Comparison of ENCODE assay signal across 17 mouse cellular contexts in the genomic region with DNA sequence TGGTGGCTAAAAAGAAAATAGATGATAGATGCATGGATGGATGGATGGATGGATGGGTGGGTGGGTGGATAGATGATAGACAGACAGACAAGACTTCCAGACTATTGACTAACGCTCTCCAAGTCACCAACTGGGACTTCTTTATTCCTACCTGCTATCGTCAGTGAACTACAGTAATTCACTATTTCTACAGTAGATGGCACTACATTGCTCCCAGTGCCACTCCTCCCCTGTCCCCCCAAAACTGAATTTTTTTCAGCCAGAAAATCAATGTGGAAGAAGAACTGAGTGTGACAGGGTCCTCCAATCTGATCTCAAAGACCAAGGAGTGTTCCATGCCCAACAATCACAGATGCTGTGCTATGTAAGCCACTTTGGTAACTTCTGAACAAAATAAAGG. TPM values are rescaled to one million over a fixed set of nuclear protein-coding genes. Genes with fewer than 3 reads are reported as not detected.
DNase-seq lines count a peak whose midpoint lies in the region; ATAC-seq and TF ChIP-seq lines count a peak whose summit lies in the region.
"Had no signal": no experiment of that assay in that cellular context is flagged by ENCODE, and none has a peak within 500 bp of the region (broad histone marks: within the 10 kb centered on the region; RNA-seq: fewer than 3 reads in every experiment).

No protein-coding gene starts in this region.

- H3K9me3 ChIP-seq in kidney, postnatal 0 days (replicated peaks; ENCODE audit: low read length) = no peaks in the 10 kb centered on the region
- no peaks in the 10 kb centered on the region for H3K9me3 ChIP-seq in kidney, embryonic 14.5 days (ENCODE audit: control insufficient read depth, low read length)
- no peaks in the 10 kb centered on the region for H3K9me3 ChIP-seq in stomach, postnatal 0 days (ENCODE audit: control insufficient read depth, low read length)
- H3K9me3 ChIP-seq: liver, embryonic 13.5 days; midbrain, embryonic 15.5 days had no signal

- no peak overlapping the region for H3K4me3 ChIP-seq in kidney, postnatal 0 days (replicated peaks; ENCODE audit: low read depth, low read length)
- no peak overlapping the region for H3K4me3 ChIP-seq in kidney, embryonic 14.5 days (ENCODE audit: low read length)
- H3K4me3 ChIP-seq in stomach, postnatal 0 days (ENCODE audit: low read depth, low read length) = no peak overlapping the region
- H3K4me3 ChIP-seq: erythroblast, embryonic 14.5 days; liver, embryonic 13.5 days; midbrain, embryonic 15.5 days had no signal

- H3K4me2 ChIP-seq in kidney, postnatal 0 days (ENCODE audit: low read length) = no peak overlapping the region
- no peak overlapping the region for H3K4me2 ChIP-seq in kidney, embryonic 14.5 days (replicated peaks; ENCODE audit: low read depth, low read length)
- no peak overlapping the region for H3K4me2 ChIP-seq in stomach, postnatal 0 days (replicated peaks; ENCODE audit: low read depth)
- H3K4me2 ChIP-seq: liver, embryonic 13.5 days; midbrain, embryonic 15.5 days had no signal

- H3K27me3 ChIP-seq in kidney, postnatal 0 days (ENCODE audit: insufficient read depth, low read length) = no peaks in the 10 kb centered on the region
- H3K27me3 ChIP-seq in kidney, embryonic 14.5 days (ENCODE audit: control insufficient read depth, insufficient read depth, low read length) = no peaks in the 10 kb centered on the region
- no peaks in the 10 kb centered on the region for H3K27me3 ChIP-seq in stomach, postnatal 0 days (ENCODE audit: control insufficient read depth, insufficient read depth, low read length)
- H3K27me3 ChIP-seq: liver, embryonic 13.5 days; midbrain, embryonic 15.5 days had no signal

- no peak overlapping the region for H3K9ac ChIP-seq in kidney, postnatal 0 days (ENCODE audit: low read depth, low read length)
- H3K9ac ChIP-seq in kidney, embryonic 14.5 days (ENCODE audit: low read depth, low read length) = no peak overlapping the region
- H3K9ac ChIP-seq in stomach, postnatal 0 days (ENCODE audit: low read length) = no peak overlapping the region
- H3K9ac ChIP-seq: liver, embryonic 13.5 days; midbrain, embryonic 15.5 days had no signal

- TF ChIP-seq EP300 in stomach, postnatal 0 days (optimal IDR thresholded peaks at IDR 0.05) = no peak

- ATAC-seq in kidney, postnatal 0 days (replicated peaks; ENCODE audit: low FRiP score, low read depth) = no peak
- no peak for ATAC-seq in kidney, embryonic 14.5 days (ENCODE audit: low FRiP score, low TSS enrichment)
- no peak for ATAC-seq in stomach, postnatal 0 days (ENCODE audit: low FRiP score, low TSS enrichment)
- ATAC-seq: midbrain, embryonic 15.5 days had no signal

- H3K27ac ChIP-seq in kidney, postnatal 0 days = no peak overlapping the region
- H3K27ac ChIP-seq in kidney, embryonic 14.5 days (ENCODE audit: low read depth, low read length) = no peak overlapping the region
- no peak overlapping the region for H3K27ac ChIP-seq in stomach, postnatal 0 days (replicated peaks)
- H3K27ac ChIP-seq: liver, embryonic 13.5 days; midbrain, embryonic 15.5 days had no signal

- no peaks in the 10 kb centered on the region for H3K36me3 ChIP-seq in kidney, postnatal 0 days (ENCODE audit: insufficient read depth, low read length)
- H3K36me3 ChIP-seq in kidney, embryonic 14.5 days (ENCODE audit: control insufficient read depth, insufficient read depth, low read length) = no peaks in the 10 kb centered on the region
- no peaks in the 10 kb centered on the region for H3K36me3 ChIP-seq in stomach, postnatal 0 days (ENCODE audit: control insufficient read depth, insufficient read depth, low read length)
- H3K36me3 ChIP-seq: liver, embryonic 13.5 days; midbrain, embryonic 15.5 days had no signal

- H3K4me1 ChIP-seq in kidney, postnatal 0 days (replicated peaks; ENCODE audit: insufficient read depth, low read length) = no peaks in the 10 kb centered on the region
- H3K4me1 ChIP-seq in kidney, embryonic 14.5 days (ENCODE audit: control insufficient read depth, insufficient read depth, low read length) = no peaks in the 10 kb centered on the region
- H3K4me1 ChIP-seq in stomach, postnatal 0 days (replicated peaks; ENCODE audit: control insufficient read depth, insufficient read depth) = no peaks in the 10 kb centered on the region
- H3K4me1 ChIP-seq: midbrain, embryonic 15.5 days had no signal

- peak; percentile 50 for TF ChIP-seq CTCF in kidney, postnatal 0 days (IDR thresholded peaks at IDR 0.05; ENCODE audit: low read depth)
- TF ChIP-seq CTCF in stomach, postnatal 0 days (IDR thresholded peaks at IDR 0.05; ENCODE audit: low read depth) = peak; percentile 57

- WGBS in kidney, postnatal 0 days = 73% methylated on average over 2 of the region's 2 CpGs
- WGBS in kidney, embryonic 14.5 days = 63% methylated on average over 2 of the region's 2 CpGs
- WGBS in stomach, postnatal 0 days = 49% methylated on average over 2 of the region's 2 CpGs

- DNase-seq in kidney, postnatal 0 days (ENCODE audit: low spot score) = peak; percentile 29
- peak; percentile 47 for DNase-seq in thymus, postnatal 0 days (ENCODE audit: low spot score)
- DNase-seq in thymus, postnatal 36 days = no peak
- DNase-seq in ZHBTc4 (ENCODE audit: low read depth, low spot score) = peak; percentile 28
- DNase-seq in stomach, postnatal 0 days (ENCODE audit: low spot score) = no peak
- no peak for DNase-seq in natural killer cell, adult 2 months (ENCODE audit: low spot score in 2 of 2)
- DNase-seq in layer of hippocampus, postnatal 10 days (ENCODE audit: low spot score in 2 of 2) = no peak
- DNase-seq: cerebellum, postnatal 10 days; heart, postnatal 10 days; kidney, adult 18-20 months; liver, embryonic 13.5 days; right cerebral cortex, postnatal 4 days had no signal

RNA-seq across cellular contexts. Expression of gene Impdh1, which starts 25.5 kb away (rescaled TPM):
- polyA plus RNA-seq in kidney, postnatal 0 days (2015; fragmentation: Nextera tagmentation; extraction: Ambion mirVana) = 26.3 and 28.0 TPM in 2 replicates
- 26.3 and 41.7 TPM in 2 replicates for polyA plus RNA-seq in kidney, embryonic 14.5 days (2014; fragmentation: Nextera tagmentation; extraction: Ambion mirVana)
- 138 and 141 TPM in 2 replicates for polyA plus RNA-seq in thymus, postnatal 0 days (2015; fragmentation: Nextera tagmentation; extraction: Ambion mirVana)
- 26.9 and 28.0 TPM in 2 replicates for polyA plus RNA-seq in stomach, postnatal 0 days (2015; fragmentation: Nextera tagmentation; extraction: Ambion mirVana)
- total RNA-seq in layer of hippocampus, postnatal 10 days (2021) = 10 to 100 TPM; 84.5 to 87.2 TPM

RNA-seq across cellular contexts. Expression of gene Hilpda, which starts 30.6 kb away (rescaled TPM):
- 32.8 and 34.2 TPM in 2 replicates for polyA plus RNA-seq in kidney, postnatal 0 days (2015; fragmentation: Nextera tagmentation; extraction: Ambion mirVana)
- polyA plus RNA-seq in kidney, embryonic 14.5 days (2014; fragmentation: Nextera tagmentation; extraction: Ambion mirVana) = 32.1 and 43.2 TPM in 2 replicates
- polyA plus RNA-seq in thymus, postnatal 0 days (2015; fragmentation: Nextera tagmentation; extraction: Ambion mirVana) = 55.2 and 59.9 TPM in 2 replicates
- polyA plus RNA-seq in stomach, postnatal 0 days (2015; fragmentation: Nextera tagmentation; extraction: Ambion mirVana) = 29.8 and 34.1 TPM in 2 replicates
- 1 to 10 TPM; 7.3 to 7.6 TPM for total RNA-seq in layer of hippocampus, postnatal 10 days (2021)

RNA-seq across cellular contexts. Expression of gene Fam71f2, which starts 37.7 kb away (rescaled TPM):
- 0.29 and 0.60 TPM in 2 replicates for polyA plus RNA-seq in kidney, postnatal 0 days (2015; fragmentation: Nextera tagmentation; extraction: Ambion mirVana)
- polyA plus RNA-seq in kidney, embryonic 14.5 days (2014; fragmentation: Nextera tagmentation; extraction: Ambion mirVana) = 0.27 TPM in 1 of 2 replicates, not detected in the other
- 0.61 and 0.73 TPM in 2 replicates for polyA plus RNA-seq in thymus, postnatal 0 days (2015; fragmentation: Nextera tagmentation; extraction: Ambion mirVana)
- polyA plus RNA-seq in stomach, postnatal 0 days (2015; fragmentation: Nextera tagmentation; extraction: Ambion mirVana) = 0.11 TPM in 1 of 2 replicates, not detected in the other
- not detected for total RNA-seq in layer of hippocampus, postnatal 10 days (2021)
- total RNA-seq: gastrocnemius, adult 18-20 months; heart, postnatal 10 days; neutrophil, adult 5-6 weeks had no signal
- polyA plus RNA-seq: erythroblast, embryonic 14.5 days had no signal

Comparison
In these comparisons a context has a peak if more than half of its experiments do, and no peak if none do; other contexts are left out.
1. DNase-seq: peak in kidney, postnatal 0 days (single experiment), thymus, postnatal 0 days (single experiment) and ZHBTc4 (single experiment); none in thymus, postnatal 36 days (0 of 2), stomach, postnatal 0 days (single experiment), natural killer cell, adult 2 months (0 of 2) and layer of hippocampus, postnatal 10 days (0 of 2).